Mouse (Mus musculus): ENCODE measurements around the gene Mon2. TPM values are rescaled to one million over a fixed set of nuclear protein-coding genes. Genes with fewer than 3 reads are reported as not detected.

Mon2 gene
- polyA plus RNA-seq (2014; fragmentation: Nextera tagmentation; extraction: Ambion mirVana), result 24.9 and 25.7 TPM in 2 replicates

DNA sequence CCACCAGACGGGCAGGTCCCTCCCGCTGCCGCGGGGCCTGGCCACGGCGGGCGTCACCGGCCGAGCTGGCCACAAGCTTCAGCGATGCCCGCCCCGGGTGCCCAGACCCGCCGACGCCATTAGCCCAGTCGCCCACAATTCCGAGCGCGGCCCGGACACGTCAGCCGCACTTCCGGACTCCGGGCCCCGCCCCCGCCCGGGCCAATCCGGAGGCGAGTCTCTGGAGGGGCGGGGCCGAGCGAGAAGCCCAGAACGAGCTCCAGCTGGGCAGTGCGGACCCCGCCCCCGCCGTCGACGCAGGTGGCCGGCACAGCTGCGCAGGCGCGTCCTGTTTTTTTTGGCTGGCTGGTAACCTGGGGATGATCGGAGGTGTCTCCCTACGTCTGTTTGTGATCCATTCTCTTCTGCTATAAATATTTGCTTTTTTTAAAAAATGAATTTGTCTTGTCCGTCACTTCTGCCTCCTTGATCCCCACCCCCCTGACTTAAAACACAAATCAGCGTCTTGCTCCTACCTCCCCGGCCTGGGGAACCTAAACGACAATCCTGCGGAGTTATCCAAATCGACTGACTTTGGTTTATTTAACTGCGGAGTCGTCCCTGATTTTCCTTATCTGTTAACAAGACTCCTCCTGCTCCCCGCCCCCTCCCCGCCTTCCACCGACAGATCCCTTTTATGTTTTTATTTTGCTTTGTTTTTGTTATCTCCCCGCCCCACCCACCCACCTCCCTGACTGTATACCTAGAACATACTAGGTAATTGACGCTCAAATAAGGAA lies at the start of gene Mon2:
TSS of gene Mon2 (minus strand) at position 261 of the 779 bp plus-strand sequence.
- under 1% methylated on average over 57 of the region's 58 CpGs for WGBS
- no peak within 1 kb of the TSS for H3K27ac ChIP-seq (ENCODE audit: low read depth, low read length)
- peak within 1 kb of the TSS; percentile 79 for H3K4me2 ChIP-seq
- no peaks in the 10 kb centered on the region for H3K27me3 ChIP-seq (ENCODE audit: control insufficient read depth, insufficient read depth, low read length)
- no peaks in the 10 kb centered on the region for H3K36me3 ChIP-seq (ENCODE audit: control insufficient read depth, insufficient read depth, low read length)
- H3K4me3 ChIP-seq (ENCODE audit: low read depth, low read length), result peak within 1 kb of the TSS; percentile 97
- H3K9me3 ChIP-seq (ENCODE audit: control insufficient read depth, low read length), result no peaks in the 10 kb centered on the region
- peak; percentile 99 for DNase-seq (ENCODE audit: low spot score, missing footprints)
- H3K4me1 ChIP-seq (ENCODE audit: control insufficient read depth, insufficient read depth, low read length), result peaks cover 8% of the 10 kb centered on the region; the same call in 1 of the 2 replicates
- peak; percentile 100 for ATAC-seq (ENCODE audit: low FRiP score)
- H3K9ac ChIP-seq (ENCODE audit: low read length), result peak within 1 kb of the TSS; percentile 84

DNA sequence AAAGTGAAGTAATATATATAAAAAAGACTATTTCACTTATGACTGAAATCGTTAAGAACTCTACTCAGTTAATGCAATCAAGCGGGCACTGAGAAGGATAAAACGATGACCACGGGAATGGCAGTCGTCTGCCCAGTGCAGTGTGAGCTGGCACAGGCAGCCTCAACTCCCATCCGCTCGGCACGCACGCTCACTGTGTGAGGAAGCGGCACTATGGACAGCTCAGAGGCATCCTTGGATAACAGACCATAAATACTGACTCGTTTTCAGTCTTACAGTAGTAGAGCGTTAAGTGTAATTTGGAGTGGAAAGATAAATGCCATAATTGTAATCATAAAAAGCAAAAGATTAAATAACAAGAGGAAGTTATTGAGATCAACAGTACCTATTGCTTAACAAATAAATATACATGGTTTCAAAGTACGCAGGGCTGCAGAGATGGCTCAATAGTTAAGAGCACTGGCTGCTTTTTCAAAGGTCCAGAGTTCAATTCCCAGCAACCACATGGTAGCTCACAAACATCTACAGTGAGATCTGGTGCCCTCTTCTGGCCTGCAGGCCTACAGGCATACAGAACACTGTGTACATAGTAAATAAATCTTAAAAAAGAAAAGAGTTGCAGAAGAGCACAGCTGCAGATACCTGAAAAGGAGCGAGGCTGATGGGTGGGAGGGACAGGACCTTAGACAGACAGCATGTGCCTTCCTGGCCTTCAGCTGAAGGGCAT lies 44.5 kb upstream of the Mon2 start:
- H3K9me3 ChIP-seq (ENCODE audit: control insufficient read depth, low read length), result no peaks in the 10 kb centered on the region
- no peak overlapping the region for H3K9ac ChIP-seq (ENCODE audit: low read length)
- H3K4me1 ChIP-seq (ENCODE audit: control insufficient read depth, insufficient read depth, low read length), result no peaks in the 10 kb centered on the region
- H3K4me2 ChIP-seq, result no peak overlapping the region
- H3K36me3 ChIP-seq (ENCODE audit: control insufficient read depth, insufficient read depth, low read length), result peaks cover 12% of the 10 kb centered on the region
- DNase-seq (ENCODE audit: low spot score, missing footprints) (no peak), ATAC-seq (ENCODE audit: low FRiP score) (no peak)
- no peak overlapping the region for H3K4me3 ChIP-seq (ENCODE audit: low read depth, low read length)
- H3K27ac ChIP-seq (ENCODE audit: low read depth, low read length), result no peak overlapping the region
- 95% methylated on average over 14 of the region's 14 CpGs for WGBS
- H3K27me3 ChIP-seq (ENCODE audit: control insufficient read depth, insufficient read depth, low read length), result no peaks in the 10 kb centered on the region

DNA sequence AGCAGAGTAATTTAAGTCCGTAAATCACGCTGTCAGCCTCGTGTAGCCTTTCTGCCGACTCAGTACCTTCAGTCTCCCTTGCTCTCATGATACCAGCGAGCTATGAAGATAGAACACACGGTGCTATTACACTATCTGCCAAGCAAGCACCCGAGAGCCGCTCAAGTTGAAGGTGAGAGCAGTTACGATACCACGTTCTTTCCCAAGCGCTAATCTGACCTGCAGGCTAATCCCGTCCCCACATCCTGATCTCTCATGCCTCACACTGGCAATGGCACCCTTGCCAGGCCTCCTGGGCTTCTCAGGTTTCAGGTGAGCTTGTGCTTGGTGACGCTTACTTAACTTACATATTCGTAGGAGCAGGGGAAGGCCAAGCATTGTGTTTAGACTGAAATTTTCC lies 40.6 kb upstream of the Mon2 start:
- Histone ChIP-seq H3K36me3 (ENCODE audit: control insufficient read depth, insufficient read depth, low read length) (peaks cover 14% of the 10 kb centered on the region), H3K9ac (ENCODE audit: low read length) (no peak overlapping the region), H3K9me3 (ENCODE audit: control insufficient read depth, low read length) (no peaks in the 10 kb centered on the region), H3K4me1 (ENCODE audit: control insufficient read depth, insufficient read depth, low read length) (no peaks in the 10 kb centered on the region), H3K4me2 (no peak overlapping the region), H3K4me3 (ENCODE audit: low read depth, low read length) (no peak overlapping the region), H3K27me3 (ENCODE audit: control insufficient read depth, insufficient read depth, low read length) (no peaks in the 10 kb centered on the region), H3K27ac (ENCODE audit: low read depth, low read length) (no peak overlapping the region)
- WGBS, result 90% methylated on average over 14 of the region's 14 CpGs
- ATAC-seq (ENCODE audit: low FRiP score) (no peak), DNase-seq (ENCODE audit: low spot score, missing footprints) (peak; percentile 41)

DNA sequence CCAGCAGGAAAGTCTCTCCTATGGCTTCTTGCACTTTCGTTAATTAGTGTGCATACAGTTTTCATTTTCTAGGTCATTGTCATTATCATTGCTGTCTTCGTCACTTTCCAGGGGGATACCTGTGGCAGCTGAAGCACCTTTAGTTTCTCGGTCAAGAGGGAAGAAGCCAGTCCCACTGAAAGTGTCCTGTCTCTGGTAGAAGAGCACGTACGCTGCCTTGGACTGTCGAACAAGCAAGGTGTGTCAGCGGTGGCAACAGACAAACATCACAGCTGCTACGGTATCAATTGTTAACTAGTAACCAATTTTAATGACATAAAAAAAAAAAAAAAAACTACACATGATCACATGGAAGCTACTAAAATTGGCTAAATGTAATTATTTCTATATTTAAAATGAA lies 37.2 kb upstream of the Mon2 start:
- Histone ChIP-seq H3K9me3 (ENCODE audit: control insufficient read depth, low read length) (no peaks in the 10 kb centered on the region), H3K4me3 (ENCODE audit: low read depth, low read length) (no peak overlapping the region), H3K36me3 (ENCODE audit: control insufficient read depth, insufficient read depth, low read length) (peaks cover 8% of the 10 kb centered on the region; the same call in 1 of the 2 replicates), H3K4me1 (ENCODE audit: control insufficient read depth, insufficient read depth, low read length) (no peaks in the 10 kb centered on the region), H3K9ac (ENCODE audit: low read length) (no peak overlapping the region), H3K4me2 (no peak overlapping the region), H3K27me3 (ENCODE audit: control insufficient read depth, insufficient read depth, low read length) (no peaks in the 10 kb centered on the region), H3K27ac (ENCODE audit: low read depth, low read length) (no peak overlapping the region)
- 95% methylated on average over 8 of the region's 8 CpGs for WGBS
- peak; percentile 66 for DNase-seq (ENCODE audit: low spot score, missing footprints)
- ATAC-seq (ENCODE audit: low FRiP score), result no peak

DNA sequence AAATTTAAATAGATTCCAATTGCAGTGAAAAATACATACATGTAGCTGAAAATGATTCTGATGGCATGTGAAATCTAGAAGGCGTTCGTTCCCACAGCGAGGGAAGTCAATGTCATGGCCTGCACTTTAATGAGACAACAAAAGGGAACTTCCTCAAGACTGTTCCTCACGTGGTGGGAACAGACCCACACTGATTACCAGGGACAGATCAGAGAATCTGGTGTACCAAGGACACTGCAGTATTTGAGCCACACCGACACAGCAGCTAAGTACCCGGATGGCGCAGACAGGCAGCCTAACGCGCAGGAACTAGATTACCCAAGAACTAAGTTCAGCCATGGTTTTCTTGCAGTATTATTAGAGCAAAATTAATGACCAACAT lies 36.5 kb upstream of the Mon2 start:
- Histone ChIP-seq H3K4me2 (no peak overlapping the region), H3K36me3 (ENCODE audit: control insufficient read depth, insufficient read depth, low read length) (peaks cover 8% of the 10 kb centered on the region; the same call in 1 of the 2 replicates), H3K4me3 (ENCODE audit: low read depth, low read length) (no peak overlapping the region), H3K4me1 (ENCODE audit: control insufficient read depth, insufficient read depth, low read length) (no peaks in the 10 kb centered on the region), H3K9me3 (ENCODE audit: control insufficient read depth, low read length) (no peaks in the 10 kb centered on the region), H3K27me3 (ENCODE audit: control insufficient read depth, insufficient read depth, low read length) (no peaks in the 10 kb centered on the region), H3K27ac (ENCODE audit: low read depth, low read length) (no peak overlapping the region), H3K9ac (ENCODE audit: low read length) (no peak overlapping the region)
- ATAC-seq (ENCODE audit: low FRiP score), result no peak
- DNase-seq (ENCODE audit: low spot score, missing footprints), result peak; percentile 10
- WGBS, result 90% methylated on average over 9 of the region's 9 CpGs

DNA sequence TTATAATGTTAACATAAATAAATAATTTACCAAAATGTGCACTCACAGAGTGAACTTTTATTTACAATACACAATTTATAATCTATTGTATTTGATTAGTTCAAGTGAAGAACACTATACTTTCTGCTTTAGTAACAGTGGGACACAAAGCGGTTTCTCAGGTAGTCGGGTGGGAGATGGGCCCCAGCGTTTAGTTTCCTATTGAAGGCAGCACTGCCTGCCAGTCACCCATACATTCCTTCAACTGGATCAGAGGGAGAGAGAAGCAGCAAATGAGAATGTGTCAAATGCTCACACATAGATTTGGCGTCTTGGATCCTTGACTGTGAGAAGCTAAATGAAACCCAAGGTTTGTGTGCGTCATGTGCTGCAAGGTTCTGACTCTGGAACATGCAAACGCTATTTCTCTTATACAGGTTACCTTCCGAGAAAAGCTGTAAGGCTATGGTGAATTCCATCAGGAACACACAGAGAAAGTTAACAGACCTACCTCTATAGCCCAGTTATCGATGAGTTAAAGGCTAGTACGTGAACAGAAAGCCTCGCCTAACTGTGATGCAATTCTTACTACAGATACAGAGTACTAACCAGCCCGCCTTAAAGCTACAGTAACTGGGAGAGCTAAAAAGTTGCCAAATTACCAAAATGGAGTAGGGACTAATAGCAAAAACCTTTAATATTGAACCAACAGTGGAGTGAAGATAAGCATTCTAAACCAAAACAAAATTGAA lies 35.9 kb upstream of the Mon2 start:
- H3K4me3 ChIP-seq (ENCODE audit: low read depth, low read length), result no peak overlapping the region
- DNase-seq (ENCODE audit: low spot score, missing footprints) (peak; percentile 57), ATAC-seq (ENCODE audit: low FRiP score) (no peak)
- H3K27me3 ChIP-seq (ENCODE audit: control insufficient read depth, insufficient read depth, low read length), result no peaks in the 10 kb centered on the region
- no peak overlapping the region for H3K9ac ChIP-seq (ENCODE audit: low read length)
- H3K27ac ChIP-seq (ENCODE audit: low read depth, low read length), result no peak overlapping the region
- WGBS, result 93% methylated on average over 11 of the region's 11 CpGs
- H3K4me2 ChIP-seq, result no peak overlapping the region
- H3K9me3 ChIP-seq (ENCODE audit: control insufficient read depth, low read length), result no peaks in the 10 kb centered on the region
- H3K36me3 ChIP-seq (ENCODE audit: control insufficient read depth, insufficient read depth, low read length), result peaks cover 8% of the 10 kb centered on the region; the same call in 1 of the 2 replicates
- H3K4me1 ChIP-seq (ENCODE audit: control insufficient read depth, insufficient read depth, low read length), result no peaks in the 10 kb centered on the region

DNA sequence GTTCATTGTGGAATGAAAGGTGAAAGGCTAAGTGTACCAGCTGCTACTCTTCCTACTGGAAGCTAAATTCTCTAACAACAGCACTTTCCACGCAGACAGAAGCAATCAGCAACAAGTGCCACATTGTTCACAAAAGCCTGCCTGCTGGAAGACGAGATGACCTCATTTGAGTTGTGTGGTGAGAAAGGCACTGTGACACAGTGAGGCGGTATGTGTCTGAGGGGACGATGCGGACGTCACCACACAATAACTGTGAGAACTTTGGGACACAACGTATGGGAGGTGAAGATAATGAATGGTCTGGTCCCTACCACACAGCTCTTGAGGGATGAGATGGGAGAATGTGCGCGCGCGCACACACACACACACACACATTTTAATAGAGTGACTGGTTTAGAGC lies 34.2 kb upstream of the Mon2 start:
- WGBS, result 90% methylated on average over 11 of the region's 11 CpGs
- H3K4me2 ChIP-seq, result no peak overlapping the region
- H3K27me3 ChIP-seq (ENCODE audit: control insufficient read depth, insufficient read depth, low read length), result no peaks in the 10 kb centered on the region
- no peak overlapping the region for H3K4me3 ChIP-seq (ENCODE audit: low read depth, low read length)
- ATAC-seq (ENCODE audit: low FRiP score) (no peak), DNase-seq (ENCODE audit: low spot score, missing footprints) (peak; percentile 56)
- no peak overlapping the region for H3K27ac ChIP-seq (ENCODE audit: low read depth, low read length)
- no peaks in the 10 kb centered on the region for H3K4me1 ChIP-seq (ENCODE audit: control insufficient read depth, insufficient read depth, low read length)
- H3K9me3 ChIP-seq (ENCODE audit: control insufficient read depth, low read length), result no peaks in the 10 kb centered on the region
- H3K36me3 ChIP-seq (ENCODE audit: control insufficient read depth, insufficient read depth, low read length), result peaks cover 8% of the 10 kb centered on the region; the same call in 1 of the 2 replicates
- no peak overlapping the region for H3K9ac ChIP-seq (ENCODE audit: low read length)

DNA sequence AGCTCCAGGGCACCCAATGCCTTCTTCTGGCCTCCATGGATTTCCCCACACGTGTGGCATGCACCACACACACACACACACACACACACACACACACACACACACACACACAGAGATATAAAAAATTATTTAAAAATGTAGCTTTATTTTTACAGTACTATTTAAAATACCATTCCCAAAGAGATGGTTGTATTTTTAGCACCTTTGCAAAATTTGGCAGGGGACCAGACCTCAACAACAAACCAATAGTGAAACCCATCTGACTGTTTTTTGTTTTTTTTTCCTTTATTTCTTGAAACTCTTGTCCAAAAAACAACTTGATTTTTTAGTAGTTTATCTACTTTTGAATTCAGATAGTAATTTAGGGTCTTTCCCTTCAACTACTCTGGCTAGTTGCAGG lies 32.2 kb upstream of the Mon2 start:
- Histone ChIP-seq H3K4me2 (no peak overlapping the region), H3K27ac (ENCODE audit: low read depth, low read length) (no peak overlapping the region), H3K36me3 (ENCODE audit: control insufficient read depth, insufficient read depth, low read length) (no peaks in the 10 kb centered on the region; the same call in 1 of the 2 replicates), H3K27me3 (ENCODE audit: control insufficient read depth, insufficient read depth, low read length) (no peaks in the 10 kb centered on the region), H3K9me3 (ENCODE audit: control insufficient read depth, low read length) (no peaks in the 10 kb centered on the region), H3K4me3 (ENCODE audit: low read depth, low read length) (no peak overlapping the region), H3K9ac (ENCODE audit: low read length) (no peak overlapping the region), H3K4me1 (ENCODE audit: control insufficient read depth, insufficient read depth, low read length) (no peaks in the 10 kb centered on the region)
- DNase-seq (ENCODE audit: low spot score, missing footprints), result peak; percentile 8
- 88% methylated on average over 1 of the region's 1 CpGs for WGBS
- ATAC-seq (ENCODE audit: low FRiP score), result no peak
